Mouse (Mus musculus) embryonic fibroblast, embryonic 13.5 days (primary cell): ENCODE data around the gene Erbb2. TPM values are rescaled to one million over a fixed set of nuclear protein-coding genes. Genes with fewer than 3 reads are reported as not detected.
A peak's percentile ranks its signal among the peaks of the same experiment; 100 is the strongest.

Experiments
- H3K27ac ChIP-seq: 2 replicates; pipeline ENCODE4 v1.5.1; 2012; ENCODE audit warnings: low read length, control low read depth, inconsistent platforms; ENCODE audit not compliant: insufficient read depth
- H3K4me1 ChIP-seq: 2 replicates; pipeline ENCODE4 v1.6.1; 2011; ENCODE audit warnings: low read length; ENCODE audit not compliant: control insufficient read depth, insufficient read depth
- H3K4me3 ChIP-seq: 2 replicates; pipeline ENCODE4 v1.5.1; 2011; ENCODE audit warnings: mild to moderate bottlenecking, control low read depth, low read length; ENCODE audit not compliant: insufficient read depth
- CTCF ChIP-seq: IDR thresholded peaks from 2 replicates; pipeline ENCODE4 v1.5.1; 2011; ENCODE audit warnings: mild to moderate bottlenecking, control low read depth, low read length, moderate library complexity, borderline replicate concordance; ENCODE audit not compliant: insufficient read depth
- POLR2A ChIP-seq: IDR thresholded peaks from 2 replicates; pipeline ENCODE4 v1.6.1; 2011; ENCODE audit warnings: low read depth, mild to moderate bottlenecking, control low read depth, low read length, moderate library complexity
- polyA plus RNA-seq: library from polyadenylated mRNA; stranded (reverse); fragments of >200 nt; gene quantifications from 2 replicates; pipeline ENCODE4 v1.2.4, GENCODE M21; 2011; ENCODE audit warnings: low read depth; ENCODE audit not compliant: missing spikeins, insufficient read length

Gene Erbb2
- polyA plus RNA-seq, 1 experiment = 17.8 TPM

- Histone ChIP-seq H3K4me3 (peak overlapping the region; percentile 91), H3K27ac (no peak overlapping the region), H3K4me1 (0 out of 2 replicates have a peak, but pooled peaks cover 6% of the 10 kb centered on the region)
- TF ChIP-seq CTCF (no peak), POLR2A (no peak)
Observed at GRCm38 (mm10) chr11:98413731-98414130, 1.5 kb downstream of the Erbb2 start.

DNA sequence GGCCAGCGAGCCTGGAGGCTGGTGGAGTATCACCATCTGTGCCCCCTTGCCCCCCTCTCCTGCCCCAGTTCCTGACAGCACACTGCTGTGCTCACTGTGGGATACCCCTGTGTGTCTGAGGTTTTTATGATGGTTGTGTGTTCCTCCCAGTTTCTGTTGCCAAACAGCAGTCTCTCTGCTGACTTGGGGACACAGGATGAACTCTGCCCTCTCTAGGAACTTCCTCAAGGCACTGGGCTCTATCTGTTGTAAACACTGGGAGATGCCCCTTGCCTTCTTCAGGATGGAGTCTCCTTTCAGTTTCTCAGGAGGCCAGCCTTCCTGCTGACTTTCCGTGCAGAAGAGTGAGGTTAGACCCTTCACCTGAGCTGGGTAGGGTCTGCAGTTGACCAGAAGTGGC lies 1.9 kb downstream of the Erbb2 start:
- Histone ChIP-seq H3K4me1 (0 out of 2 replicates have a peak, but pooled peaks cover 6% of the 10 kb centered on the region), H3K27ac (no peak overlapping the region), H3K4me3 (peak overlapping the region; percentile 91)
- TF ChIP-seq POLR2A = no peak
- no peak for TF ChIP-seq CTCF

- Histone ChIP-seq H3K4me1 (0 out of 2 replicates have a peak, but pooled peaks cover 4% of the 10 kb centered on the region), H3K4me3 (no peak overlapping the region), H3K27ac (no peak overlapping the region)
- TF ChIP-seq POLR2A (no peak), CTCF (no peak)
Observed at GRCm38 (mm10) chr11:98417074-98417473, 4.8 kb downstream of the Erbb2 start.

- TF ChIP-seq POLR2A (no peak), CTCF (no peak)
- Histone ChIP-seq H3K4me1 (0 out of 2 replicates have a peak, but pooled peaks cover 4% of the 10 kb centered on the region), H3K4me3 (no peak overlapping the region), H3K27ac (no peak overlapping the region)
Observed at GRCm38 (mm10) chr11:98418273-98418672, 6.0 kb downstream of the Erbb2 start.

DNA sequence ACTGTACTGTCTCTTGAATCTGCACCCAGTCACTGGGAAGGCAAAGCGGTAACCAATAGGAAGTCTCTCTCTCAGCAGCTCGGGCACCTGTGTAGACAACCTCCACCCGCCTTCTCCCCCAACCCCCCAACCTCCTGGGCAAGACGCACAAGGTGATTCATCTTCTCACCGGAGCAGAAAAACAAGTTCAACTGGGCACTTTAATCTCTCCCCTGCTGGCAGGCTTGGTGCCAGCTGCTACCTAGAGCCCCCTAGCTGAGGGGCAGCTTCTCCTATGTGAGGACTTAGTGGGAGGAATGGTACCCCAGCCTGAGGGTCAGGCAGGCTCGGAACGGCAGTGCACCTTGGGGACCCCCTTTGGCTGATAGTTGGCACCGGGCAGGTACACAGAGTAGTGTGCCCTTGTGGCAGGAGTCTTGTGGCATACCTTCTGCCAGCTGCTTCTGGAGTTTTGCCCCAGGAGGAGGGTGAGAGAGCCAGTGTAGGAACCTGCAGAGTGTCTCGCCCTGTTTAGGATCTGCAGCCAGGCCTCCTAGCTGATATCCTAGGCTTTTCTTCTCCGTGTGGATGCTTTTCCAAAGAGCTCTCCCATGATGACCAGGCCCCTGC lies 6.8 kb downstream of the Erbb2 start:
- Histone ChIP-seq H3K4me3 (no peak overlapping the region), H3K4me1 (0 out of 2 replicates have a peak, but pooled peaks cover 2% of the 10 kb centered on the region), H3K27ac (no peak overlapping the region)
- TF ChIP-seq POLR2A (no peak), CTCF (no peak)

- Histone ChIP-seq H3K4me3 (no peak overlapping the region), H3K4me1 (no peaks in the 10 kb centered on the region), H3K27ac (no peak overlapping the region)
- no peak for TF ChIP-seq CTCF
- no peak for TF ChIP-seq POLR2A
Observed at GRCm38 (mm10) chr11:98426592-98426991, 14.3 kb downstream of the Erbb2 start.

- Histone ChIP-seq H3K4me3 (no peak overlapping the region), H3K27ac (no peak overlapping the region), H3K4me1 (no peaks in the 10 kb centered on the region)
- TF ChIP-seq CTCF (no peak), POLR2A (no peak)
Observed at GRCm38 (mm10) chr11:98428436-98428835, 16.2 kb downstream of the Erbb2 start.

- no peak overlapping the region for H3K4me3 ChIP-seq
- no peaks in the 10 kb centered on the region for H3K4me1 ChIP-seq
- no peak overlapping the region for H3K27ac ChIP-seq
- TF ChIP-seq CTCF (no peak), POLR2A (no peak)
Observed at GRCm38 (mm10) chr11:98431743-98432502, 19.7 kb downstream of the Erbb2 start.

GRCm38 (mm10) chr11:98435723-98436122 lies 23.5 kb downstream of the Erbb2 start:
- TF ChIP-seq CTCF = no peak
- no peak overlapping the region for H3K27ac ChIP-seq
- H3K4me1 ChIP-seq = 0 out of 2 replicates have a peak, but pooled peaks cover 4% of the 10 kb centered on the region
- H3K4me3 ChIP-seq = no peak overlapping the region

DNA sequence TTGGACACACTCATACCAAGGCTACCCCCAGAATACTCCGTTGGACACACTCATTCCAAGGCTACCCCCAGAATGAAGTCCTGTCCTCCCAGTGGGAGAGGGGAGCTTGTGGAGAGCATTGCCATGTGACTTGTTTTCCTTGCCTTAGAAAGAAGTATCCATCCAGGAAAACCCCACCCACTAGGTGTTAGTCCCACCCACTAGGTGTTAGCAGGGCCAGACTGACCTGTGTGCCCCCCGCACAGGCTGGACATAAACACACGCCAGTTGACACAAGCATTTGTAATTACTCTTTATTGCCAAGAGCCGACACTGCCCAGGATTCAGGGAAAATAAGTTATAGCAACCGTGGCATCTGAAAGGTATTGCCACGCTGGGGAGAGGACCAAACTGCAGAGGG lies 25.2 kb downstream of the Erbb2 start:
- Histone ChIP-seq H3K27ac (no peak overlapping the region), H3K4me1 (0 out of 2 replicates have a peak, but pooled peaks cover 4% of the 10 kb centered on the region), H3K4me3 (no peak overlapping the region)
- TF ChIP-seq POLR2A (no peak), CTCF (no peak)
